Mouse (Mus musculus): ENCODE results near the gene Nup62cl. TPM values are rescaled to one million over a fixed set of nuclear protein-coding genes. Genes with fewer than 3 reads are reported as not detected.
A peak's percentile ranks its signal among the peaks of the same experiment; 100 is the strongest.

The Nup62cl gene
- 1.4 and 1.5 TPM in 2 replicates for polyA plus RNA-seq (2014; fragmentation: Nextera tagmentation; extraction: Ambion mirVana)

- 21% methylated on average over 64 of the region's 64 CpGs for WGBS
- no peaks in the 10 kb centered on the region for H3K36me3 ChIP-seq (ENCODE audit: control insufficient read depth, insufficient read depth, low read length)
- H3K4me3 ChIP-seq (replicated peaks; ENCODE audit: low read depth, low read length): peak within 1 kb of the TSS; percentile 35
- peaks cover 9% of the 10 kb centered on the region for H3K9me3 ChIP-seq (ENCODE audit: control insufficient read depth, low read length)
- DNase-seq (peak; percentile 50), ATAC-seq (ENCODE audit: low FRiP score, low TSS enrichment) (peak; percentile 68; the same call in 1 of the 2 replicates)
- H3K4me1 ChIP-seq (ENCODE audit: control insufficient read depth, insufficient read depth, low read length): no peaks in the 10 kb centered on the region
- H3K27ac ChIP-seq (replicated peaks; ENCODE audit: low read depth, low read length): no peak within 1 kb of the TSS
- peaks cover 16% of the 10 kb centered on the region for H3K27me3 ChIP-seq (ENCODE audit: control insufficient read depth, insufficient read depth, low read length)
- peak within 1 kb of the TSS; percentile 55 for H3K4me2 ChIP-seq (ENCODE audit: low read length)
- no peak within 1 kb of the TSS for H3K9ac ChIP-seq (replicated peaks; ENCODE audit: low read length)
Observed at GRCm38 (mm10) chrX:140062135-140062975, at the start of gene Nup62cl, which contains the start of gene Pih1h3b. Gene Nup62cl, minus strand, starts transcription at chrX:140062712. Gene Pih1h3b, plus strand, starts transcription at chrX:140062879.

- H3K9me3 ChIP-seq (ENCODE audit: control insufficient read depth, low read length): no peaks in the 10 kb centered on the region
Observed at GRCm38 (mm10) chrX:140094066-140094465, 31.6 kb upstream of the Nup62cl start.

GRCm38 (mm10) chrX:140082535-140082934 is 20.0 kb upstream of the Nup62cl start:
- no peak overlapping the region for H3K4me2 ChIP-seq (ENCODE audit: low read length)
- H3K4me1 ChIP-seq (ENCODE audit: control insufficient read depth, insufficient read depth, low read length): no peaks in the 10 kb centered on the region
- no peaks in the 10 kb centered on the region for H3K27me3 ChIP-seq (ENCODE audit: control insufficient read depth, insufficient read depth, low read length)
- ATAC-seq (ENCODE audit: low FRiP score, low TSS enrichment): no peak
- H3K9me3 ChIP-seq (ENCODE audit: control insufficient read depth, low read length): no peaks in the 10 kb centered on the region
- no peak for DNase-seq
- no peak overlapping the region for H3K27ac ChIP-seq (replicated peaks; ENCODE audit: low read depth, low read length)
- H3K9ac ChIP-seq (replicated peaks; ENCODE audit: low read length): no peak overlapping the region
- H3K36me3 ChIP-seq (ENCODE audit: control insufficient read depth, insufficient read depth, low read length): no peaks in the 10 kb centered on the region
- WGBS: 93% methylated on average over 2 of the region's 2 CpGs
- H3K4me3 ChIP-seq (replicated peaks; ENCODE audit: low read depth, low read length): no peak overlapping the region

More at GRCm38 (mm10) chrX:140094066-140094465, 31.6 kb upstream of the Nup62cl start:
- DNase-seq (no peak), ATAC-seq (ENCODE audit: low FRiP score, low TSS enrichment) (no peak)
- Histone ChIP-seq H3K27me3 (ENCODE audit: control insufficient read depth, insufficient read depth, low read length) (no peaks in the 10 kb centered on the region), H3K36me3 (ENCODE audit: control insufficient read depth, insufficient read depth, low read length) (no peaks in the 10 kb centered on the region), H3K4me3 (replicated peaks; ENCODE audit: low read depth, low read length) (no peak overlapping the region), H3K27ac (replicated peaks; ENCODE audit: low read depth, low read length) (no peak overlapping the region), H3K4me2 (ENCODE audit: low read length) (no peak overlapping the region), H3K4me1 (ENCODE audit: control insufficient read depth, insufficient read depth, low read length) (no peaks in the 10 kb centered on the region), H3K9ac (replicated peaks; ENCODE audit: low read length) (no peak overlapping the region)
- 82% methylated on average over 2 of the region's 2 CpGs for WGBS

GRCm38 (mm10) chrX:140060886-140061874 is 1.3 kb downstream of the Nup62cl start:
- peak; percentile 43 for DNase-seq
- WGBS: 22% methylated on average over 87 of the region's 90 CpGs
- Histone ChIP-seq H3K36me3 (ENCODE audit: control insufficient read depth, insufficient read depth, low read length) (no peaks in the 10 kb centered on the region), H3K4me1 (ENCODE audit: control insufficient read depth, insufficient read depth, low read length) (no peaks in the 10 kb centered on the region), H3K9me3 (ENCODE audit: control insufficient read depth, low read length) (peaks cover 9% of the 10 kb centered on the region), H3K27me3 (ENCODE audit: control insufficient read depth, insufficient read depth, low read length) (peaks cover 16% of the 10 kb centered on the region), H3K9ac (replicated peaks; ENCODE audit: low read length) (no peak overlapping the region), H3K4me3 (replicated peaks; ENCODE audit: low read depth, low read length) (peak overlapping the region; percentile 35), H3K4me2 (ENCODE audit: low read length) (peak overlapping the region; percentile 55), H3K27ac (replicated peaks; ENCODE audit: low read depth, low read length) (no peak overlapping the region)
- no peak for ATAC-seq (ENCODE audit: low FRiP score, low TSS enrichment)

- Histone ChIP-seq H3K27ac (replicated peaks; ENCODE audit: low read depth, low read length) (no peak overlapping the region), H3K27me3 (ENCODE audit: control insufficient read depth, insufficient read depth, low read length) (no peaks in the 10 kb centered on the region), H3K9me3 (ENCODE audit: control insufficient read depth, low read length) (no peaks in the 10 kb centered on the region), H3K4me1 (ENCODE audit: control insufficient read depth, insufficient read depth, low read length) (no peaks in the 10 kb centered on the region), H3K36me3 (ENCODE audit: control insufficient read depth, insufficient read depth, low read length) (peaks cover 5% of the 10 kb centered on the region), H3K4me2 (ENCODE audit: low read length) (peak overlapping the region; percentile 60), H3K9ac (replicated peaks; ENCODE audit: low read length) (no peak overlapping the region), H3K4me3 (replicated peaks; ENCODE audit: low read depth, low read length) (peak overlapping the region; percentile 55)
- DNase-seq: no peak
- 81% methylated on average over 4 of the region's 4 CpGs for WGBS
- ATAC-seq (ENCODE audit: low FRiP score, low TSS enrichment): no peak
Observed at GRCm38 (mm10) chrX:139998691-139999065, 63.8 kb downstream of the Nup62cl start.

GRCm38 (mm10) chrX:139997740-139998690 is 64.5 kb downstream of the Nup62cl start, which contains the start of gene Rbm41:
Gene Rbm41, minus strand, starts transcription at chrX:139998595.
- WGBS: 23% methylated on average over 25 of the region's 25 CpGs
- Histone ChIP-seq H3K36me3 (ENCODE audit: control insufficient read depth, insufficient read depth, low read length) (peaks cover 7% of the 10 kb centered on the region), H3K27me3 (ENCODE audit: control insufficient read depth, insufficient read depth, low read length) (no peaks in the 10 kb centered on the region), H3K27ac (replicated peaks; ENCODE audit: low read depth, low read length) (0 out of 2 replicates have a peak within 1 kb of the TSS, but pooled peaks have one; percentile 41), H3K4me2 (ENCODE audit: low read length) (peak within 1 kb of the TSS; percentile 60), H3K4me1 (ENCODE audit: control insufficient read depth, insufficient read depth, low read length) (no peaks in the 10 kb centered on the region), H3K9me3 (ENCODE audit: control insufficient read depth, low read length) (no peaks in the 10 kb centered on the region), H3K9ac (replicated peaks; ENCODE audit: low read length) (peak within 1 kb of the TSS; percentile 53), H3K4me3 (replicated peaks; ENCODE audit: low read depth, low read length) (peak within 1 kb of the TSS; percentile 55)
- ATAC-seq (ENCODE audit: low FRiP score, low TSS enrichment) (peak; percentile 84; the same call in 1 of the 2 replicates), DNase-seq (peak; percentile 82)

- H3K27ac ChIP-seq (replicated peaks; ENCODE audit: low read depth, low read length): no peak overlapping the region
- H3K9me3 ChIP-seq (ENCODE audit: control insufficient read depth, low read length): no peaks in the 10 kb centered on the region
- no peaks in the 10 kb centered on the region; the same call in 1 of the 2 replicates for H3K27me3 ChIP-seq (ENCODE audit: control insufficient read depth, insufficient read depth, low read length)
- DNase-seq (no peak), ATAC-seq (ENCODE audit: low FRiP score, low TSS enrichment) (no peak)
- H3K4me3 ChIP-seq (replicated peaks; ENCODE audit: low read depth, low read length): no peak overlapping the region
- H3K36me3 ChIP-seq (ENCODE audit: control insufficient read depth, insufficient read depth, low read length): no peaks in the 10 kb centered on the region
- WGBS: 84% methylated on average over 5 of the region's 5 CpGs
- no peak overlapping the region for H3K4me2 ChIP-seq (ENCODE audit: low read length)
- H3K9ac ChIP-seq (replicated peaks; ENCODE audit: low read length): no peak overlapping the region
- no peaks in the 10 kb centered on the region for H3K4me1 ChIP-seq (ENCODE audit: control insufficient read depth, insufficient read depth, low read length)
Observed at GRCm38 (mm10) chrX:139982115-139982514, 80.4 kb downstream of the Nup62cl start.
